Mouse (Mus musculus) layer of hippocampus, adult 8-10 months (tissue): ENCODE measurements around the gene H2afz. TPM values are rescaled to one million over a fixed set of nuclear protein-coding genes. Genes with fewer than 3 reads are reported as not detected.

ENCODE experiments used
- total RNA-seq, 4 experiments: library from RNA; stranded (reverse); gene quantifications; 2 replicates each; pipeline ENCODE4 v1.2.4; 2022

H2afz gene
- total RNA-seq, 4 experiments from 2014 or later, result 138 to 151 (median 148) TPM

Other genes starting within 250 kb of the H2afz start
- gene Ddit4l, start 242.9 kb upstream of the H2afz start, total RNA-seq, result 10 to 100 TPM; 11.2 to 14.3 (median 11.6) TPM
- gene Gm21962, start 193.0 kb upstream of the H2afz start, total RNA-seq, result not detected
- 10 to 100 TPM; 52.0 to 55.0 (median 53.3) TPM for gene Dnajb14, start 3.2 kb downstream of the H2afz start, total RNA-seq
- 10 to 100 TPM; 60.2 to 72.0 (median 65.2) TPM for gene Lamtor3, start 54.0 kb downstream of the H2afz start, total RNA-seq
- gene Dapp1, start 117.1 kb downstream of the H2afz start, total RNA-seq, result 1 to 10 TPM; 5.3 to 8.4 (median 7.6) TPM
- gene 1110002E22Rik, start 200.6 kb downstream of the H2afz start, total RNA-seq, result 1 to 10 TPM; 1.2 to 2.3 (median 2.0) TPM
- gene Gm5105, start 202.9 kb downstream of the H2afz start, total RNA-seq, result under 1 TPM in 1 of 4 experiments, not detected in 3; 0.22 TPM